Mouse (Mus musculus): ENCODE results near the gene Plb1.

DNA sequence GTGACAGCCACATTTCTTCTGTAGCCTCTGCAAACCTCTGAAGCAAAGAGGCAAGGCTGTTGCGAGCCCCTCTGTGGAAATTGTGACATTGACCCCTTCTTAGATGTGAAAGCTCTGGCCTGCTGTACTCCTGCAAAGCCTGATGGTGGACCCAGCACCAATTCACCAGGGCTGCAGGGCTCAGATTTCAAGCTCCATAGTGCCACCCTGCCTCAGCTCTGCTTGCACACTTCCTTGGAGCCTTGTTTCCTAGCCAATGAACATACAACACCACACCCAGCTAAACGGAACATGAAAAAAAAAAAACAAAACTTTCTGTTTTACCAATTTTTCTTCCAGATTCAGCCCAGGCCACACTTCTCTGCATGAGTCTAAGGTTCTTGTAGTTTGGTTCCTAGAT is 74.6 kb downstream of the Plb1 start:
- no peak for TF ChIP-seq CTCF (IDR thresholded peaks at IDR 0.05; ENCODE audit: borderline replicate concordance, extremely low read depth, insufficient read depth, insufficient read length)
- TF ChIP-seq POLR2A (IDR thresholded peaks at IDR 0.05; ENCODE audit: borderline replicate concordance, extremely low read depth, insufficient read depth, insufficient read length, poor library complexity, severe bottlenecking) = no peak

Measured in brain, embryonic 14.5 days (tissue).